20 mouse cellular contexts compared by ENCODE assay signal in the genomic region with DNA sequence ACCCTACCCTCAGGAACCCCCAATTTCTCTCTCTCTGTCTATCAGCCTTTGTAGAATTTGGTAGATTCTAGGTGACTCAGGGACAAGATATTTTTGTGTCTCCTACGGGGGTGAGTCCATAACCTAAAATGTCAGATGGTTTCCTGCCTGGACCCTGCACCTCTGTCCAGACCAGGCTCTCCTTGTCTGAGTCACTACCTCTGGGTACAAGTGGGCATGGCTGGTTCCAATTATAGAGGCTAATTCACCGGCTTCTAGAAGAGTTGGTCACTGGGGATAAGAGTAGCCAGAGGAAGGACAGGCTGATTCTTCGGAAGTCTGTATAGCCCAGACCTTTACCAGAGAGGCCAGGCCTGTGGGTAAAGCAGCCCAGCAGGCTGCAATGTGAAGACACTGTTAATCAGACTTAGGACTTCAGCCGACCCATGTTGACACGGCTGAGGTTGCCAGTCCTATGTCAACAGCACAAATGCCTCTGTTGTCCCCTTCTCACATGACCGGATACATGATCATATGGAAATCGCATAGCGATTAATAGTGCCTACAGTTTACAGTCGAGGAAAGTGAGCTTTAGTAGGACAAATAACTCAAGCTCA. TPM values are rescaled to one million over a fixed set of nuclear protein-coding genes. Genes with fewer than 3 reads are reported as not detected.
DNase-seq lines count a peak whose midpoint lies in the region; ATAC-seq and TF ChIP-seq lines count a peak whose summit lies in the region.
"Had no signal": no experiment of that assay in that cellular context is flagged by ENCODE, and none has a peak within 500 bp of the region (broad histone marks: within the 10 kb centered on the region; RNA-seq: fewer than 3 reads in every experiment).

No protein-coding gene starts in this region.

- H3ac ChIP-seq in C2C12 (ENCODE audit: control insufficient read depth, insufficient read length, low read depth): peak overlapping the region; percentile 34

- TF ChIP-seq CTCF in C2C12 (IDR thresholded peaks at IDR 0.05; ENCODE audit: control insufficient read depth, insufficient read depth, insufficient read length): no peak
- no peak for TF ChIP-seq CTCF in thymus, adult 2 months (IDR thresholded peaks at IDR 0.05; ENCODE audit: borderline replicate concordance, control insufficient read depth, extremely low read depth, insufficient read depth, low read length, poor library complexity)

- H3K27me3 ChIP-seq in C2C12 (ENCODE audit: control insufficient read depth, insufficient read depth, insufficient read length): no peaks in the 10 kb centered on the region
- no peaks in the 10 kb centered on the region for H3K27me3 ChIP-seq in intestine, embryonic 16.5 days (replicated peaks; ENCODE audit: control insufficient read depth, insufficient read depth, low read length)
- no peaks in the 10 kb centered on the region for H3K27me3 ChIP-seq in liver, embryonic 16.5 days (ENCODE audit: control insufficient read depth, insufficient read depth, low read depth, low read length)
- H3K27me3 ChIP-seq in kidney, embryonic 16.5 days (ENCODE audit: insufficient read depth, low read length): no peaks in the 10 kb centered on the region
- no peaks in the 10 kb centered on the region for H3K27me3 ChIP-seq in thymus, adult 2 months (ENCODE audit: control insufficient read depth, insufficient read depth, low read length)
- H3K27me3 ChIP-seq: heart, embryonic 13.5 days; hindbrain, embryonic 15.5 days had no signal

- H3K36me3 ChIP-seq in C2C12 (ENCODE audit: control insufficient read depth, insufficient read depth): peaks cover 90% of the 10 kb centered on the region
- no peaks in the 10 kb centered on the region for H3K36me3 ChIP-seq in intestine, embryonic 16.5 days (ENCODE audit: control insufficient read depth, insufficient read depth, low read length)
- no peaks in the 10 kb centered on the region; the same call in 1 of the 2 replicates for H3K36me3 ChIP-seq in liver, embryonic 16.5 days (ENCODE audit: control insufficient read depth, insufficient read depth)
- H3K36me3 ChIP-seq in kidney, embryonic 16.5 days (ENCODE audit: insufficient read depth, low read length): peaks cover 10% of the 10 kb centered on the region; the same call in 1 of the 2 replicates
- H3K36me3 ChIP-seq in thymus, adult 2 months (ENCODE audit: control insufficient read depth, insufficient read depth, low read length): no peaks in the 10 kb centered on the region
- H3K36me3 ChIP-seq: hindbrain, embryonic 15.5 days; limb, embryonic 10.5 days had no signal

- peak overlapping the region; percentile 55; the same call in 1 of the 2 replicates for H3K27ac ChIP-seq in intestine, embryonic 16.5 days (ENCODE audit: low read length)
- no peak overlapping the region for H3K27ac ChIP-seq in liver, embryonic 16.5 days (ENCODE audit: low read length)
- H3K27ac ChIP-seq in kidney, embryonic 16.5 days (ENCODE audit: low read length): no peak overlapping the region
- no peak overlapping the region for H3K27ac ChIP-seq in thymus, adult 2 months (ENCODE audit: control insufficient read depth, insufficient read depth, low read length)
- H3K27ac ChIP-seq: heart, embryonic 13.5 days; hindbrain, embryonic 15.5 days; layer of hippocampus, adult 2 months; limb, embryonic 10.5 days had no signal

- ATAC-seq in intestine, embryonic 16.5 days: 0 out of 2 replicates have a peak, but pooled peaks have one; percentile 9
- peak; percentile 79 for ATAC-seq in liver, embryonic 16.5 days (ENCODE audit: low read depth)
- no peak for ATAC-seq in kidney, embryonic 16.5 days (ENCODE audit: low FRiP score, low TSS enrichment)
- ATAC-seq: CD4-positive, CD25-positive, alpha-beta regulatory T cell, adult 4 months; forebrain, postnatal 0 days; midbrain, embryonic 16.5 days had no signal

- no peak overlapping the region for H3K9ac ChIP-seq in intestine, embryonic 16.5 days (ENCODE audit: low read depth, low read length)
- H3K9ac ChIP-seq in liver, embryonic 16.5 days (ENCODE audit: low read depth, low read length): no peak overlapping the region
- no peak overlapping the region for H3K9ac ChIP-seq in kidney, embryonic 16.5 days (replicated peaks; ENCODE audit: low read length)
- H3K9ac ChIP-seq: forebrain, postnatal 0 days; heart, embryonic 13.5 days; hindbrain, embryonic 15.5 days had no signal

- peaks cover 13% of the 10 kb centered on the region for H3K79me3 ChIP-seq in C2C12 (ENCODE audit: low read depth)

- DNase-seq in 3T3-L1 (ENCODE audit: low read depth, low spot score): peak; percentile 91
- DNase-seq in ovary, postnatal 14 days (ENCODE audit: low spot score): no peak
- no peak for DNase-seq in right cerebral cortex, postnatal 4 days
- no peak for DNase-seq in thymus, adult 2 months
- DNase-seq: embryo, embryonic 11 days; forebrain, postnatal 0 days; kidney, adult 18-20 months; kidney, postnatal 14 days; lung, postnatal 14 days; thymus, postnatal 4 days had no signal

- WGBS in intestine, embryonic 16.5 days: 64% methylated on average over 9 of the region's 9 CpGs
- WGBS in liver, embryonic 16.5 days (ENCODE audit: insufficient replicate concordance): 62% methylated on average over 9 of the region's 9 CpGs
- 76% methylated on average over 9 of the region's 9 CpGs for WGBS in kidney, embryonic 16.5 days
- WGBS in thymus, adult 2 months: 95% methylated on average over 9 of the region's 9 CpGs

- H3K9me3 ChIP-seq in intestine, embryonic 16.5 days (ENCODE audit: control insufficient read depth, low read length): no peaks in the 10 kb centered on the region
- no peaks in the 10 kb centered on the region for H3K9me3 ChIP-seq in liver, embryonic 16.5 days (replicated peaks; ENCODE audit: control insufficient read depth, low read length)
- no peaks in the 10 kb centered on the region for H3K9me3 ChIP-seq in kidney, embryonic 16.5 days (ENCODE audit: low read length)
- H3K9me3 ChIP-seq: heart, embryonic 13.5 days; hindbrain, embryonic 15.5 days; limb, embryonic 10.5 days had no signal

- no peak for TF ChIP-seq POLR2A in thymus, adult 2 months (IDR thresholded peaks at IDR 0.05; ENCODE audit: control insufficient read depth, extremely low read depth, insufficient read depth, low read length, poor library complexity)

- peaks cover 34% of the 10 kb centered on the region for H3K79me2 ChIP-seq in C2C12 (ENCODE audit: control insufficient read depth, insufficient read depth)

- no peak overlapping the region for H3K4me2 ChIP-seq in intestine, embryonic 16.5 days (ENCODE audit: low read depth, low read length)
- no peak overlapping the region for H3K4me2 ChIP-seq in liver, embryonic 16.5 days (ENCODE audit: low read depth, low read length)
- no peak overlapping the region for H3K4me2 ChIP-seq in kidney, embryonic 16.5 days (replicated peaks; ENCODE audit: low read depth, low read length)
- H3K4me2 ChIP-seq: heart, embryonic 13.5 days; hindbrain, embryonic 15.5 days had no signal

- no peak overlapping the region for H3K4me3 ChIP-seq in C2C12 (ENCODE audit: insufficient read depth, poor library complexity, severe bottlenecking)
- H3K4me3 ChIP-seq in intestine, embryonic 16.5 days (ENCODE audit: low read length): no peak overlapping the region
- no peak overlapping the region for H3K4me3 ChIP-seq in liver, embryonic 16.5 days (ENCODE audit: low read depth, low read length)
- H3K4me3 ChIP-seq in kidney, embryonic 16.5 days (ENCODE audit: low read length): no peak overlapping the region
- no peak overlapping the region for H3K4me3 ChIP-seq in thymus, adult 2 months (ENCODE audit: control insufficient read depth, insufficient read depth, low read length)
- H3K4me3 ChIP-seq: heart, embryonic 13.5 days; hindbrain, embryonic 15.5 days; layer of hippocampus, adult 2 months; limb, embryonic 10.5 days had no signal

- H3K4me1 ChIP-seq in intestine, embryonic 16.5 days (ENCODE audit: control insufficient read depth, insufficient read depth, low read length): 0 out of 2 replicates have a peak, but pooled peaks cover 4% of the 10 kb centered on the region
- no peaks in the 10 kb centered on the region; the same call in 1 of the 2 replicates for H3K4me1 ChIP-seq in liver, embryonic 16.5 days (ENCODE audit: control insufficient read depth, low read depth, low read length)
- no peaks in the 10 kb centered on the region for H3K4me1 ChIP-seq in kidney, embryonic 16.5 days (ENCODE audit: insufficient read depth, low read length)
- no peaks in the 10 kb centered on the region for H3K4me1 ChIP-seq in thymus, adult 2 months (replicated peaks; ENCODE audit: control insufficient read depth, insufficient read depth, low read length)
- H3K4me1 ChIP-seq: hindbrain, embryonic 15.5 days; limb, embryonic 10.5 days had no signal

TF ChIP-seq in C2C12, 6 proteins besides CTCF, POLR2A, EP300 and RAD21:
- TF ChIP-seq FOSL1 (IDR thresholded peaks at IDR 0.05; ENCODE audit: insufficient read depth, low read length, poor library complexity, severe bottlenecking) (peak; percentile 53), USF1 (IDR thresholded peaks at IDR 0.05; ENCODE audit: low read depth) (peak; percentile 30), MYOD1 (IDR thresholded peaks at IDR 0.05; ENCODE audit: control insufficient read depth, insufficient read length, low read depth) (no peak)
TF ChIP-seq in C2C12: peak in this region for 2.

RNA-seq across cellular contexts. Expression of a gene that starts 13.2 kb away (rescaled TPM):
- polyA plus RNA-seq in C2C12 (2012; fragmentation: generic; extraction: Trizol): 336 TPM
- 29.1 and 29.8 TPM in 2 replicates for polyA plus RNA-seq in intestine, embryonic 16.5 days (2015; fragmentation: Nextera tagmentation; extraction: Ambion mirVana)
- 20.9 and 22.5 TPM in 2 replicates for polyA plus RNA-seq in liver, embryonic 16.5 days (2015; fragmentation: Nextera tagmentation; extraction: Ambion mirVana)
- polyA plus RNA-seq in kidney, embryonic 16.5 days (2015; fragmentation: Nextera tagmentation; extraction: Ambion mirVana): 39.9 and 40.1 TPM in 2 replicates
- polyA plus RNA-seq in thymus, adult 2 months (2012; rRNA removed): 12.7 and 15.0 TPM in 2 replicates
